Mouse (Mus musculus): ENCODE results near the gene Tecpr2.

Tecpr2 gene

GRCm38 (mm10) chr12:110977896-110978606, 89.0 kb downstream of the Tecpr2 start:
- DNase-seq (ENCODE audit: low spot score), result no peak

DNA sequence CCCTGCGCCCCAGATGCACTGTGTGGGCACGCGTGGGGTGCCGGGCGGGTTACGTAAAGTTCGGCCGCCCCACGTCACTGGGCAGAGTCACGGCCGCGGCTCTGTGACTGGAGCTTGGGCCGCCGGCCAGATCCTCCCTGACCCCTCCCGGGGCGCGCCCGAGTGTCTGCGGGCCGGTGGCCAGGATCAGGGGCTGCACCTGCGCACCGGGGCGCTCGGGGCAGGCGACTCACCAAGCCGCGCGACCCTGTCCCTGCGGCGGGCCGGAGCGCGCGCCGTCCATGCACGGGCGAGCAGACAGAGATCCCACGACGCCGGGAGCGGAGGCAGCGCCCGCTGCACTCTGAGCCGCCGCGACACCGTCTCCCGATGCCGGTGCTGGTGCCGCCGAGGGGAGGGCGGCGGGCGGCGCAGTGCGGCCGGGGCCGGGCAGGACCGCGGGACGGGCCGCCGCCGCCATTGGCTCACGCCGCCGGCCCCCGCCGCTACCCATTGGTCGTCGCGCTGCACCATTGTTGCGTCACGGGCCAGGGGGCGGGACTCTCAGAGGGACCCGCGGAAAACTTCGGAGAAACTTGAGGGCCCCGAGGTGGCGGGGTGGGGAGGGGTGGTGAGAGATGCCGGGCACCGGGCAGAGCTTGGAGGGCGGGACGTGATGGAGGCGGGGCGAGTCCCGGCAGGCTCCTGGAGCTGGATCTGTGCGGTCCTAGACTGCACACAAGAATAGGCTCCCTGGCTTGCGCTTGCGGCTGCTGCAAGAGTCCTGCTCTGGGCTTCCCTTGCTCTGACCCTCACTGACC, 89.7 kb downstream of the Tecpr2 start, which contains the start of gene Ankrd9:
Gene Ankrd9, minus strand, starts transcription at position 434 of the 800 bp plus-strand sequence.
- peak; percentile 98 for DNase-seq (ENCODE audit: low spot score)

GRCm38 (mm10) chr12:110979808-110980207, 90.7 kb downstream of the Tecpr2 start:
- DNase-seq (ENCODE audit: low spot score), result no peak

DNA sequence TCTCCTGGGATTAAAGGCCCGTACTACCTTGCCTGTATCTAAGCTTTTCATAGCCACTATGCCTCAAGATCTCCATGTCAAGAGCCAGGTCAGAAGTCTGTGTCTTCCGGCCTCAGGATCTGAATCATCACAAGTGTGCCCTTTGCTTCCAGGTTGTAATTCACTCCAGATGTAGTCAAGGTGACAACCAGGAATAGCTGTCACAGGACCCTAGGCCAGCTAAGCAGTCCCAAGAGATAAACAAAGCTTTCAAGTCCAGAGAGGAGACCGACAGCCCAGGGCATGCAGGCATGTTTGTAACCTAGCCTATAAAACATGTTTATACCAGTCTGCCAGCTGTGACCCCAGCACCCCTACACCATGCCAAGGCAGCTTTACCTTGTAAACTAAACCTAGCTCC, 92.7 kb downstream of the Tecpr2 start:
- DNase-seq (ENCODE audit: low spot score), result no peak

DNA sequence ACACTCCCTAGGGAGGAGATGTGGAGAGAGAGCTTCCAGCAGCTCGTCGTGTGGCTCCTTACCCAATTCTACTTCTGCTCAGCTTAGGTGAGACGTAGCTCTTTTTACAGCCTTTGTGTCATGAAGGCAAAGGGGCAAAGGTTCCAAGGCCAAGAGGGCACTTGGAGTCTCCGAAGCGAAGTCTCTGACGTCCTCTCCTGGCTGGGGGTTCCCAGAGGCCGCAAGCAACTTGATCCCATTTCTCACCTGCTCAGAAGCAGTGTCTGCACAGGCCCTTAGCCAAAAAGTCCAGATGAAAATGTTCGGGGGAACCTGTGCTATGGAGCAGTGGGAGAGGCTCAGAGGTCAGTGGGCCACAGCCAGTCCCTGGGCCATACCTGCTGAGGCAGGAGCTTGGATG, 94.0 kb downstream of the Tecpr2 start:
- no peak for DNase-seq (ENCODE audit: low spot score)

GRCm38 (mm10) chr12:110983714-110984113, 94.7 kb downstream of the Tecpr2 start:
- DNase-seq (ENCODE audit: low spot score), result no peak

GRCm38 (mm10) chr12:110984598-110984997, 95.5 kb downstream of the Tecpr2 start:
- DNase-seq (ENCODE audit: low spot score), result no peak

- DNase-seq (ENCODE audit: low spot score), result no peak
Measured at GRCm38 (mm10) chr12:110985141-110985540, 96.1 kb downstream of the Tecpr2 start.

- DNase-seq (ENCODE audit: low spot score), result no peak
Measured at GRCm38 (mm10) chr12:110986536-110987425, 97.7 kb downstream of the Tecpr2 start.

DNA sequence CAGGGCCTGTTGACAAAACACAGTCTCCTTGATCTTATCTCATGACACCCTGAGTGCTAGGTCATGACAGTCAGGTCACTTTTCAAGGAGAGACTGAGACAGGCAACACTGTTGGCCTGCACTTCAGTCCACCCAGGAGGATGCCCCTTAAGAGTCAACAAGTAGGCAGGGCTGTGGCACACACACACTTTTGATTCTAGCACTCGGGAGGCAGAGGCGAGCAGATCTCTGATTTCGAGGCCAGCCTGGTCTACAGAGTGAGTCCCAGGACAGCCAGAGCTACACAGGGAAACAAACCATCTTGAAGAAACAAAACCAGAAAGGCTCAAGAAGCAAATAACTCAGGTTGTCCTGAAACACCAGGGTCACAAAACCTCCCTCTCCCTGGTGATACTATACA, 100.3 kb downstream of the Tecpr2 start:
- DNase-seq (ENCODE audit: low spot score), result no peak

DNA sequence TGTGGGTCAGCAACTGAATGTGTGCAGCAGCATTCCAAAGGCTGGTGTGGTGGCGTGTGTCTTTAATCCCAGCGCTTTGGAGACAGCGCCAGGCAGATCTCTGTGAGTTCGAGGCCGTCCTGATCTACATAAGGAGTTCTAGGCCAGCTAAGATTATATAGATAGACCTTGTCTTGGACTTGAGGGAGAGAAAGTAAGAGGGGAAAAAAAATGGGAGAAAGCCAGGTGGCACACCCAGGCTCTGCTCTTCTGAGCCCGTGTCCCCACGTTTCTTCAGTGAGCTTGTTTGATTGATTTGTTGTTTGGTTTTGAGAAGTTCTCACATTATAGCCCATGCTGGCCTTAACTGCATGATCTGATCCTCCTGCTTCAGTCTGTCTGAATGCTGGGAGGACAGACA, 101.4 kb downstream of the Tecpr2 start:
- DNase-seq (ENCODE audit: low spot score), result no peak

DNA sequence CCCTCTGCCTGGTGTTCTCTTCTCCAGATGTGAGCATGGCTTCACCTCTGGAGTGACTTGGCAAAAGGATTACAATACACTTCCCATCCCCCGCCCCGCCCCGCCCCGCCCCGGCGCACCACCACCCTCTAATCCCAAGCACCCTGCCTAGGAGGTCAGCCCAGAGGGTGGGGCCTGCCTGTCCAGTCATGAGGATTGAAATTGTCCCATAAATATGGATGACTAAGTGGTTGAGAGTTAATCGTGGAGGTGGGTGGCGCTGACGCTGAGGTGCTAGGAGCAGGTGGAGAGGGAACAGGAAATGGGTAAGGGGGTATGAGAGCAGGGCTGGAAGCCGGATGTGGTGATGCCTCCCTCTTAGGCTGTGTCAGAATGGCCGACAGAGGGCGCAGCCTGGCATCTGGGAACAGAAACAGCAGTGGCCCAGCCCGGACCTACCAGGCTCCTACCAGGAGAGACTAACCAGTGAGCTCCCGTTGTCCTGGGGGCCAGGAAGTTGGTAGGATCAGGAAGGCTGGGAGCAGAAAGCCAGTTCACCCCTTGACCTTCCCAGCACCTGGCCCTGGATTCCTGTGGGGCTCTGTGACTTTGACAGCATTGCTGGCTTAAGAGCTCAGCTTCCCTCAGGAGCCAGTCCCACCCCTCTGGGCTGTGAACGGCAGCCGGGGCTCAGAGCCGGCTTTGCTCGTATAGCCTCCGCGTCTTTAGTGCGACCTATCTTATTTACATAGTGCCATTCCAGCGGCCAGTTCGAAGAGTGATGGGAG, 102.5 kb downstream of the Tecpr2 start:
- DNase-seq (ENCODE audit: low spot score), result peak; percentile 92

DNA sequence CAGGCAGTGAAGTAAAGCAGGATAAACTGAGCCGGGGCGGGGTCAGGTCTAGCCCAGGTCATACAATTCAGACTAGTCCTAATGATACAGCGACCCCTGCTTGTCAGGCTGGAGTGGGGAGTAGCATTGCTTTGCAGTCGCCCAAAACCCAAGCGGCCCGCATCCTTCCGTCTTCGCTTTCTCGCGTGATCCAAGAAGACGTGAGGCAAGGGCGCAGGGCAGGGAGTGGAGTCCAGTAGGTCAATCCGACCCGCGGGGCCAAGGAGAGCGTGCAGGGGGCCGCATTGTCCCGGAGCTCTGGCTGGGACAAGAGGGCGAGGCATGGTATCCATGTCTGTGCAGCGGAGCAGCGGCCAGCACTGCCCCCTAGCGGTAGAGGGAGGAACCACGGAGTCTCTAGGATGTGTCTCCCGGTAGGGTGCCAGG, 103.1 kb downstream of the Tecpr2 start:
- DNase-seq (ENCODE audit: low spot score), result peak; percentile 94

DNA sequence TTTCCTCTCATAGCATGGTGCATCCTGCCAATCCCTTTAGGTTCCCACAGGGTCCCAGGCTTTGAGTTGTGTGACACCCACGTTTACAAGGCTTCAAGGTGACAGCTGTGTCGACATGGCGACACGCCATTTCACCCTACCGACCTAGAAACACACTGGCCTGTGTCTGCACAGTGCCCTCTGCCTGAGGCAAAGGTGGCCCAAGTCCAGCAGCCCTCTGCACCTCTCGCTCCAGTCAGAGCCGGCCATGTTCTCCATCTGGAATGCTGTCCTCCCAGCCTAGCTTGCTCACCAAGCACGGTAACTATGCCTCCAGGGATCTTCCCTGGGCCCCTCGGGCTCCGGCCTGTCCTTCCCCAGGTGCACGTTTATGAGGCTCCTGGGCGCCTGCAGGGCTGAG, 103.7 kb downstream of the Tecpr2 start:
- no peak for DNase-seq (ENCODE audit: low spot score)

DNA sequence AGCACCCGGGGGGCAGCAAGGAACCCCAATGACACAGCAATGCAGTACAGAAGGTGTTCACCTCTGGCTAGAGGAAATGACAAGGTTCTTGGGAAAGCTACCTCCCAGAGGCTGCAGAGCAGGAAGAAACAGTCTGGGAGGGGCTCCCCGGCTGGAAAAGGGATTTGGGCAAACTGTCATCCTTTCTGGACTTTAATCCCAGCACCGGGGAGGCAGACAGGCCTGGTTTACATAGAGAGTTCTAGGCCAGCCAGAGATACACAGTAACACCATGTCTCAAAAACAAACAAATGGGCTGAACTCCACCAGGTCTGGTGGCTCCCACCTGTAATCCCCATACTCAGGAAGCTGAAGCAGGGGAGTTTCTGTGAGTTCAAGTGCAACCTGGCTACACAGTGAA, 104.2 kb downstream of the Tecpr2 start:
- DNase-seq (ENCODE audit: low spot score), result no peak

DNA sequence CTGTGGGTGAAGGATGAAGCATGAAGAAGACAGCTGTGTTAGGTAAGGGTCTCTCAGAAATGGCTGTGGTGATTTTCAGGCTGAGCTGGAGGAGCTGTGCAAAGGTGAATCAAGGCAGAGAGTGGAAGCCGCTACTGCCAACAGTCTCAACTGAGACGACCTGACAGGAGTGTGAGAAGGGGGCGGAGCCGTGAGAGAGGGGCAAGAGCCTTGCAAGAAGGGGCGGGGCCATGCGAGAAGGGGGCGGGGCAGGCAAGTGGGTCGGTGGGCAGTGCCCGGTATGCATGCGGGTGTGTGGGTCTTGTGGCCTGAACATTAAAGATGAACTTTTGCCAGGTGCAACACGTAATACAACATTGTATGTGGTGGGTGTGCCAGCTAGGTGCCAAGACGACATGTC, 105.6 kb downstream of the Tecpr2 start:
- no peak for DNase-seq (ENCODE audit: low spot score)

DNA sequence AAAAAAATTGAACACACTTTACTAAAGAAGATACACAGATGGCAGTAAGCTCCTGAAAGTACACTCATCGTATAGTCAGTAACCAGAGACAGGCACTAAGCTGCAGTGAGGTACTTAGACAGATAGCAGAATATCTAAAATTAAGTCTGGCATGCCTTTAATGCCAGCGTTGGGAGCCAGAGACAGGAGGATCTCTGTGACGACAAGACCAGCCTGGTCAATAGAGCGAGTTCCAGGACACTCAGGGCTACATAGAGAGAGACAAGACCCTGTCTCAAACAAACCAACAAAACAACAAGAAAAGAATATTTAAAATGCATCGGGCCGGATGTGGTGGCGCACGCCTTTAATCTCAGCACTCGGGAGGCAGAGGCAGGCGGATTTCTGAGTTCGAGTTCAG, 109.0 kb downstream of the Tecpr2 start:
- no peak for DNase-seq (ENCODE audit: low spot score)

- no peak for DNase-seq (ENCODE audit: low spot score)
Measured at GRCm38 (mm10) chr12:110999820-111000219, 110.8 kb downstream of the Tecpr2 start.

GRCm38 (mm10) chr12:111000956-111001355, 111.9 kb downstream of the Tecpr2 start:
- DNase-seq (ENCODE audit: low spot score), result no peak

GRCm38 (mm10) chr12:111004142-111004541, 115.1 kb downstream of the Tecpr2 start:
- no peak for DNase-seq (ENCODE audit: low spot score)

DNA sequence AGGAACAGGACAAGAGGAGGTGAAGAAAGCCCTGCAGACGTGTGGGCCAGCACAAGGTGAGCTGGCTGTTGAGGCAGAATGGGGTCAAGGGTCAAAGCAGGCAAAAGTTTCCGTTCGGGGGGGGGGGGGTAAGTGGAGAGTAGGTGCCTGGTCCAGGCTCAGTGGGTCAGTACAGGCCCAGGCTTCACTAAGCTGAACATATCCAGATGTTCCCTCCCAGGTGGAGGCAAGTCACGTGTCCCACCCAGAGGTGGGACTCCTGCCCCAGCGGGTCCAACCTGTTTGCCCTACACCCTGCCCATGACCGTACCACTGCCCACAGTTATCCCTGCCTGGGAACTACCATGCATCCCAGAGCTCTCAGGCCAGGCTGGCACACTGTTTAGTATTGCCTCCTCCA, 116.7 kb downstream of the Tecpr2 start:
- DNase-seq (ENCODE audit: low spot score), result no peak

GRCm38 (mm10) chr12:111006339-111006738, 117.3 kb downstream of the Tecpr2 start:
- no peak for DNase-seq (ENCODE audit: low spot score)

All from embryo, embryonic 10.5 days (tissue).